Mouse (Mus musculus): ENCODE measurements around the gene Siglecg.
"Not testable (repeated sequence)": the region's sequence is repeated elsewhere in the genome, so short reads cannot be mapped to it uniquely, and the experiment has no call there.

The Siglecg gene

GRCm38 (mm10) chr7:43408131-43408553 lies at the start of gene Siglecg:
Gene Siglecg (plus strand): TSS chr7:43408204.
- DNase-seq (ENCODE audit: low spot score): no peak

DNA sequence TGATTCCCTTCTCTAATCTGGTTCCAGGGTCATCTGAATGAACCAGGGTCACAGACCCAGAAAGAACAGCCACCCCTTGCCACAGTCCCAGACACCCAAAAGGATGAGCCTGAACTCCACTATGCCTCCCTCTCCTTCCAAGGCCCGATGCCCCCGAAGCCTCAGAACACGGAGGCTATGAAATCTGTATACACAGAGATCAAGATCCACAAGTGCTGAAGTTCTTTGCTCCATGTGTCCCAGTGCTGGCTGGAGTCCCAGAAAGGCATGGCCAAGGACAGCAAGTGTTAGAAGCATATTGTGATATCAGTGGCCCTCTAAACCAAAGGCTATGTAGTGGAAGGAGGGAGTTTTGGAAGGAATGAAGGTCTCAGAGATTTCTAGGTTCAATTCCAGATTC lies 49.4 kb upstream of the Siglecg start:
- DNase-seq (ENCODE audit: low spot score): no peak

GRCm38 (mm10) chr7:43361442-43361841 lies 46.6 kb upstream of the Siglecg start:
- DNase-seq (ENCODE audit: low spot score): no peak

DNA sequence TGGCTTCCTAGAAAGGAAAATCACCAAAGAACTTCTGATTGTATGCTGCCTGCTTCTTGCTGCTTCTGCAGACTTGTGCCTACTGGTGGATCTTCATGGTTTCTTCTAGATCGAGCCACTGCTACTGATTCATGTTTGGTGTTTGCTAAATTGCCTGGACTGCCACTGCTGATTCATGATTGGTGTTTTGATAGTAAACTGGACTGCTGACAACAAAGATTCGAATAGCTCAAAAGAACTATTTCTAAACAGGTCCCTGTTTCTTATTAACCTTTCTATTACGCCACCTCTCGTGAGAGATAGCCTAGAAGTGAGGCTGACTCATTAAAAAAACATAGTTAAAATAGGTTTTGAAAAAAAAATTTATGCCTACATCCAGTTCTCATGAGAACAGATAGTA lies 46.0 kb upstream of the Siglecg start:
- no peak for DNase-seq (ENCODE audit: low spot score)

DNA sequence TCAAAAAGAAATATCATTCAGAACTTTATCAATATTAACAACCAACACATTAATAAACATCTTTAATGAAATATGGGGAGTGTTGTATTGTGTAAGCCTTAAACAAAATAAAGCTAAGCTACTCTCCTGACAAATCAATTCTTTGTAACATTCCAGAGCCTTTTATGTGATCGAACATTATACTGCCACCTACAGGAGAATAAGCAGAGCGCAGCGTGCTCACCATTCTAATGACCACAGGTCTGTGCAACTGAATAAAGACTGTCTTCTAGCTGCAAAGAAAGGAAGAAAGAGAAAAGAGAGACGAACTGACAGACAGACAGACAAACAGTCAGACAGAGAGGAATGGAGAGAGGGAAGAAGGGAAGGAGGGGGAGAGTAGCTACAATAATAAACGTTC lies 29.8 kb upstream of the Siglecg start:
- no peak for DNase-seq (ENCODE audit: low spot score)

- no peak for DNase-seq (ENCODE audit: low spot score)
Observed at GRCm38 (mm10) chr7:43392349-43393121, 15.5 kb upstream of the Siglecg start.

- DNase-seq (ENCODE audit: low spot score): no peak
Observed at GRCm38 (mm10) chr7:43399501-43399900, 8.5 kb upstream of the Siglecg start.

GRCm38 (mm10) chr7:43402718-43403117 lies 5.3 kb upstream of the Siglecg start:
- no peak for DNase-seq (ENCODE audit: low spot score)

DNA sequence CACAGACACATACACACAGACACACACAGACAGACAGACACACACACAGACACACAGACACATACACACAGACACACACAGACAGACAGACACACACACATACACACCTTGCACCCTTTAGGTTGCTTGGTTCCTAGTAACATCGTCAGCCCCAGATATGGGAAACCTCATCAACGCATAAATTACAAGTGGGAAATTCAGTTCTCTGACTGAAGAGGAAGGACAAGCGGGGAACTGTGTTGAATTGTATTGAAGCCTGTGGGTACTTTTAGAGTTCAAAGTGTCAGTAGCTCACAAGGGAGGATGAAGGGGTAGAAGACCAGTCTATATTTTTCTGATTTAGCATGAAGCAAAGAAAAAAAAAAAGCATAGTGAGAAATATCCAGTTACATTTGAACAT lies 431 bp upstream of the Siglecg start:
- no peak for DNase-seq (ENCODE audit: low spot score)

GRCm38 (mm10) chr7:43409084-43409483 lies 1.1 kb downstream of the Siglecg start:
- DNase-seq (ENCODE audit: low spot score): no peak

GRCm38 (mm10) chr7:43411724-43412123 lies 3.7 kb downstream of the Siglecg start:
- not testable (repeated sequence) for DNase-seq (ENCODE audit: low spot score)

- no peak for DNase-seq (ENCODE audit: low spot score)
Observed at GRCm38 (mm10) chr7:43417298-43417697, 9.3 kb downstream of the Siglecg start.

DNA sequence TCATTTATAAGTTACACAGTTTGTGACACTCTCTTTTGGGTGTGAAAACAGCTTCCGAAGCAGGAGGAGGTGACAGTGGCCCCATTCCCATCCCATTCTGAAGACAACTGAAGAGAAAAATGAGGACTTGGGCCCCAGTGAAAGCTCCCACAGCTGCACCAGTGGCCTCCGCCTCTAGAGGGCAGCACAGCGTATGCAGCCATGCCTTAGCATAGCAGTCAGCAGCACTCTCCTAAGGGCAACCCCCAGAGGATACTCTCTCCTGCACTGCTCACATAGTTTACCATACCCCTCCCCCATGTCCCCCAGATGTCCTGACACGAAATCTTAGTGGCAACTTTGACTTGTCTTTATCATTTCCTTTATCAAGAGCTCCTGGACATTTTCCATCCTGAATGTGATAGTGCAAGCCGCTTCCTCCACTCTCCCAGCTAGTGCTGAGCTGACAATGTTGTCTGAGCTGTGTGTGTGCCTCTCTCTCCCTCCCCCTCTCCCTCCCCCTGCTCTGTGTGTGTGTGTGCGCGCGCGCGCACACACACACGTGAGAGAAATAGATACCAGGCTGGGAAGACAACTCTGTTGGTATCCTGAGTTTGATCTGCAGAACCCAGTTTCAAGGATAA lies 15.1 kb downstream of the Siglecg start:
- peak; percentile 52 for DNase-seq (ENCODE audit: low spot score)

GRCm38 (mm10) chr7:43423991-43424625 lies 16.1 kb downstream of the Siglecg start:
- no peak for DNase-seq (ENCODE audit: low spot score)

GRCm38 (mm10) chr7:43427406-43427805 lies 19.4 kb downstream of the Siglecg start, which contains the start of gene Lim2:
Gene Lim2 (plus strand): TSS chr7:43427670.
- no peak for DNase-seq (ENCODE audit: low spot score)

GRCm38 (mm10) chr7:43429500-43429899 lies 21.5 kb downstream of the Siglecg start:
- no peak for DNase-seq (ENCODE audit: low spot score)

GRCm38 (mm10) chr7:43432891-43433290 lies 24.9 kb downstream of the Siglecg start:
- DNase-seq (ENCODE audit: low spot score): no peak

GRCm38 (mm10) chr7:43434676-43435075 lies 26.7 kb downstream of the Siglecg start:
- no peak for DNase-seq (ENCODE audit: low spot score)

GRCm38 (mm10) chr7:43436341-43437255 lies 28.6 kb downstream of the Siglecg start, which contains the start of gene Nkg7:
Gene Nkg7 (plus strand): TSS chr7:43437073.
- no peak for DNase-seq (ENCODE audit: low spot score)

GRCm38 (mm10) chr7:43438611-43439010 lies 30.6 kb downstream of the Siglecg start:
- DNase-seq (ENCODE audit: low spot score): no peak

GRCm38 (mm10) chr7:43440482-43440881 lies 32.5 kb downstream of the Siglecg start, which contains the start of gene Cldnd2:
Gene Cldnd2 (plus strand): TSS chr7:43440782.
- DNase-seq (ENCODE audit: low spot score): no peak

- no peak for DNase-seq (ENCODE audit: low spot score)
Observed at GRCm38 (mm10) chr7:43441071-43441470, 33.1 kb downstream of the Siglecg start.

Data from urinary bladder, postnatal 10 days (tissue).